Mouse (Mus musculus) heart, embryonic 14.5 days (tissue): ENCODE measurements around the gene Vps51. TPM values are rescaled to one million over a fixed set of nuclear protein-coding genes. Genes with fewer than 3 reads are reported as not detected.

Source experiments
- ATAC-seq: fragments of 200-750 bp; cut with Nextera tagmentation; 2 replicates; pipeline ENCODE4 v1.8.0; 2017; ENCODE audit warnings: low read depth, moderate TSS enrichment; ENCODE audit not compliant: insufficient number of reproducible peaks, insufficient read depth, low FRiP score
- H3K27ac ChIP-seq, 2 experiments: fragments of 200-500 bp in 1 of 2; fragments of 300-500 bp in 1 of 2; sonication (generic) in 1 of 2; replicated peaks in 1 of 2; 2 replicates each; pipeline ENCODE4 v1.5.1; 2012 to 2014; ENCODE audit warnings: low read depth in 2 of 2, low read length in 2 of 2, control low read depth in 1 of 2, mild to moderate bottlenecking in 1 of 2, mixed read lengths in 1 of 2; ENCODE audit not compliant: control insufficient read depth in 1 of 2, insufficient read depth in 1 of 2
- H3K27me3 ChIP-seq: fragments of 300-500 bp; sonication (generic); 2 replicates; pipeline ENCODE4 v1.6.1; 2014; ENCODE audit warnings: mild to moderate bottlenecking, low read length, control low read depth; ENCODE audit not compliant: control insufficient read depth, insufficient read depth
- H3K36me3 ChIP-seq: fragments of 300-500 bp; sonication (generic); 2 replicates; pipeline ENCODE4 v1.6.1; 2014; ENCODE audit warnings: mild to moderate bottlenecking, control low read depth, low read length, mixed read lengths; ENCODE audit not compliant: control insufficient read depth, insufficient read depth
- H3K4me1 ChIP-seq, 2 experiments: fragments of 200-500 bp in 1 of 2; fragments of 300-500 bp in 1 of 2; sonication (generic) in 1 of 2; 2 replicates each; pipeline ENCODE4 v1.6.1; 2012 to 2014; ENCODE audit warnings: low read length in 2 of 2, control low read depth in 1 of 2, mixed read lengths in 1 of 2; ENCODE audit not compliant: control insufficient read depth in 2 of 2, insufficient read depth in 2 of 2
- H3K4me2 ChIP-seq: fragments of 300-500 bp; sonication (generic); 2 replicates; pipeline ENCODE4 v1.6.1; 2014; ENCODE audit warnings: mild to moderate bottlenecking, low read length
- H3K4me3 ChIP-seq, 2 experiments: fragments of 200-500 bp in 1 of 2; fragments of 300-500 bp in 1 of 2; sonication (generic) in 1 of 2; 2 replicates each; pipeline ENCODE4 v1.5.1; 2012 to 2014; ENCODE audit warnings: low read length in 2 of 2, mild to moderate bottlenecking in 2 of 2, control low read depth in 1 of 2, low read depth in 1 of 2, moderate library complexity in 1 of 2; ENCODE audit not compliant: control insufficient read depth in 1 of 2, insufficient read depth in 1 of 2
- H3K9ac ChIP-seq: fragments of 300-500 bp; sonication (generic); 2 replicates; pipeline ENCODE4 v1.6.1; 2014; ENCODE audit warnings: mild to moderate bottlenecking, low read length
- H3K9me3 ChIP-seq: fragments of 300-500 bp; sonication (generic); 2 replicates; pipeline ENCODE4 v1.6.1; 2016; ENCODE audit warnings: low read length, control low read depth; ENCODE audit not compliant: control insufficient read depth
- WGBS: fragments of 180-500 bp; shearing (Covaris S2); extraction: QIAGEN DNeasy Blood & Tissue Kit; methylation state at CpG from one replicate; pipeline ENCODE4 v1.1.7; 2014; 5-methylcytosine and 5-hydroxymethylcytosine counted together
- polyA plus RNA-seq: library from polyadenylated mRNA; unstranded; fragments of >200 nt; fragmentation: Nextera tagmentation; extraction: Ambion mirVana; gene quantifications from 2 replicates; pipeline ENCODE4 v1.2.1, GENCODE M21; 2014

The Vps51 gene
- polyA plus RNA-seq, result 36.9 and 44.8 TPM in 2 replicates

- ATAC-seq, result peak; percentile 74
- WGBS, result under 1% methylated on average over 33 of the region's 33 CpGs
- Histone ChIP-seq H3K4me2 (peak within 1 kb of the TSS; percentile 95), H3K27ac (peak within 1 kb of the TSS; percentile 70 to 84), H3K36me3 (peaks cover 59% of the 10 kb centered on the region), H3K4me3 (peak within 1 kb of the TSS; percentile 60 to 65), H3K27me3 (no peaks in the 10 kb centered on the region), H3K9ac (peak within 1 kb of the TSS; percentile 80), H3K9me3 (no peaks in the 10 kb centered on the region), H3K4me1 (peaks cover 6 to 7% of the 10 kb centered on the region in 2 experiments)
Observed at GRCm38 (mm10) chr19:6076564-6077393, at the start of gene Vps51. TSS of gene Vps51 (minus strand) at chr19:6077231.

- Histone ChIP-seq H3K4me3 (no peak overlapping the region), H3K9ac (no peak overlapping the region), H3K36me3 (0 out of 2 replicates have a peak, but pooled peaks cover 10% of the 10 kb centered on the region), H3K9me3 (no peaks in the 10 kb centered on the region), H3K4me2 (no peak overlapping the region), H3K4me1 (no peaks in the 10 kb centered on the region), H3K27me3 (no peaks in the 10 kb centered on the region), H3K27ac (no peak overlapping the region)
- ATAC-seq, result no peak
- WGBS, result 23% methylated on average over 4 of the region's 4 CpGs
Observed at GRCm38 (mm10) chr19:6126289-6126688, 49.3 kb upstream of the Vps51 start.

- 0 out of 2 replicates have a peak, but pooled peaks cover 10% of the 10 kb centered on the region for H3K36me3 ChIP-seq
- H3K9ac ChIP-seq, result no peak overlapping the region
- no peaks in the 10 kb centered on the region for H3K4me1 ChIP-seq
- no peaks in the 10 kb centered on the region for H3K9me3 ChIP-seq
- H3K4me2 ChIP-seq, result no peak overlapping the region
- no peak overlapping the region for H3K4me3 ChIP-seq
- 65% methylated on average over 2 of the region's 2 CpGs for WGBS
- H3K27ac ChIP-seq, result no peak overlapping the region
- no peaks in the 10 kb centered on the region for H3K27me3 ChIP-seq
- no peak for ATAC-seq
Observed at GRCm38 (mm10) chr19:6124898-6125297, 47.9 kb upstream of the Vps51 start.

- WGBS, result 85% methylated on average over 8 of the region's 8 CpGs
- Histone ChIP-seq H3K36me3 (0 out of 2 replicates have a peak, but pooled peaks cover 10% of the 10 kb centered on the region), H3K9me3 (no peaks in the 10 kb centered on the region), H3K9ac (no peak overlapping the region), H3K4me3 (no peak overlapping the region), H3K27me3 (no peaks in the 10 kb centered on the region), H3K27ac (no peak overlapping the region), H3K4me2 (no peak overlapping the region), H3K4me1 (peaks cover 0 to 6% of the 10 kb centered on the region in 2 experiments; a peak in 2 of 4 replicates)
- ATAC-seq, result no peak
Observed at GRCm38 (mm10) chr19:6123330-6123729, 46.3 kb upstream of the Vps51 start.

GRCm38 (mm10) chr19:6121761-6122160 lies 44.7 kb upstream of the Vps51 start:
- Histone ChIP-seq H3K27ac (no peak overlapping the region), H3K4me1 (peaks cover 3 to 12% of the 10 kb centered on the region in 2 experiments), H3K27me3 (no peaks in the 10 kb centered on the region), H3K9ac (no peak overlapping the region), H3K9me3 (no peaks in the 10 kb centered on the region), H3K36me3 (0 out of 2 replicates have a peak, but pooled peaks cover 10% of the 10 kb centered on the region), H3K4me2 (no peak overlapping the region), H3K4me3 (no peak overlapping the region)
- 25% methylated on average over 19 of the region's 19 CpGs for WGBS
- ATAC-seq, result no peak

- peaks cover 33% of the 10 kb centered on the region for H3K36me3 ChIP-seq
- ATAC-seq, result 0 out of 2 replicates have a peak, but pooled peaks have one; percentile 2
- peak overlapping the region; percentile 92 for H3K9ac ChIP-seq
- H3K9me3 ChIP-seq, result no peaks in the 10 kb centered on the region
- H3K4me1 ChIP-seq, result peaks cover 10 to 19% of the 10 kb centered on the region in 2 experiments
- no peaks in the 10 kb centered on the region for H3K27me3 ChIP-seq
- H3K27ac ChIP-seq, result peak overlapping the region; percentile 70 to 96
- 1% methylated on average over 8 of the region's 8 CpGs for WGBS
- peak overlapping the region; percentile 66 to 78 for H3K4me3 ChIP-seq
- H3K4me2 ChIP-seq, result peak overlapping the region; percentile 85
Observed at GRCm38 (mm10) chr19:6118677-6119185, 41.7 kb upstream of the Vps51 start.

- H3K4me2 ChIP-seq, result peak within 1 kb of the TSS; percentile 85
- peak; percentile 74 for ATAC-seq
- H3K27me3 ChIP-seq, result no peaks in the 10 kb centered on the region
- peak within 1 kb of the TSS; percentile 66 to 78 for H3K4me3 ChIP-seq
- peak within 1 kb of the TSS; percentile 92 for H3K9ac ChIP-seq
- peaks cover 10 to 19% of the 10 kb centered on the region in 2 experiments for H3K4me1 ChIP-seq
- no peaks in the 10 kb centered on the region for H3K9me3 ChIP-seq
- peaks cover 30% of the 10 kb centered on the region for H3K36me3 ChIP-seq
- WGBS, result under 1% methylated on average over 77 of the region's 77 CpGs
- peak within 1 kb of the TSS; percentile 92 to 96 for H3K27ac ChIP-seq
Observed at GRCm38 (mm10) chr19:6117986-6118676, 41.1 kb upstream of the Vps51 start, which contains the start of gene Sac3d1. TSS of gene Sac3d1 (minus strand) at chr19:6118650.
